Mouse (Mus musculus) bone marrow macrophage, adult 2 months (primary cell): ENCODE data around the gene Inha.

Experiments used
- CTCF ChIP-seq: IDR thresholded peaks from 2 replicates; pipeline ENCODE4 v1.5.1; 2012; ENCODE audit warnings: low read depth, mild to moderate bottlenecking, low read length, moderate library complexity
- POLR2A ChIP-seq: IDR thresholded peaks from 2 replicates; pipeline ENCODE4 v1.6.1; 2012; ENCODE audit warnings: mild to moderate bottlenecking, low read depth, low read length, borderline replicate concordance

DNA sequence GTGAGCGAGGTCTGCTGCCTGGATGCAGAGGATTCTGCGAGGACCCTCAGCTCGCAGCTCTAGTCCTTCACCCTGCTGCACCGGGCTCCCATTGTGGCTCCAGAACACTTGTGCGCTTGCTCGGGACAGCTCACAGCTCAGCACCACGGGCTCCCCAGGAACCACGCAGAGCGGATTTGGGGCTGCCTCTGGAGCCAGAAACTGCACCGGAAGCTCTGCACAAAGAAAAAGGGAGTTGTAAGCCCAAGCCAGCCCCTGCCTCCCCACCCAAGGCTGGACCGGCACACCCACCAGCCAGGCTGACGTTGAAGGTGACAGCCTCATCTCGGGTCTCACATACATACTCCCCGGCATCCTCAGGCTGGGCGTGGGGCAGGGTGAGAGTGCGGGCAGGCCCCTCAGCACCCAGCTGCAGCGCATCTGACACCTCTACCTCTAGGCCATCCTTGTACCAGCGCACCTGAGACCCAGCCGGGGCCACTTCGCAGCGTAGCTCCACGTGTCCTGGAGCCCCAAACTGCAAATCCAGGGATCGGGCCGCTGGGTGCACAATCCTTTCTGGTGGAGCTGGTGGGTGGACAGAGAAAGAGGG, 14.2 kb upstream of the Inha start:
- TF ChIP-seq CTCF (no peak), POLR2A (no peak)
